Mouse (Mus musculus): ENCODE data around the gene Limch1. TPM values are rescaled to one million over a fixed set of nuclear protein-coding genes. Genes with fewer than 3 reads are reported as not detected.

Gene Limch1
- total RNA-seq, 2 experiments from 2014 or later = not detected

Other genes starting within 250 kb of the Limch1 start
- 2.4 and 2.5 TPM in 2 replicates for gene Apbb2, start 127.0 kb upstream of the Limch1 start, total RNA-seq (2014; fragmentation: Nextera tagmentation)
- gene Apbb2, start 127.0 kb upstream of the Limch1 start, total RNA-seq (2017) = 1.9 TPM in 1 of 2 replicates, not detected in the other
- 0.48 TPM in 1 of 2 replicates, not detected in the other for gene Uchl1, start 69.7 kb upstream of the Limch1 start, total RNA-seq (2014; fragmentation: Nextera tagmentation)
- 1.4 TPM in 1 of 2 replicates, not detected in the other for gene Uchl1, start 69.7 kb upstream of the Limch1 start, total RNA-seq (2017)

Measured in megakaryocyte-erythroid progenitor cell, adult 5-6 weeks (primary cell).